Comparison of ENCODE assay signal across 8 mouse cellular contexts in genomic region chrX:51205548-51206324, GRCm38 (mm10). TPM values are rescaled to one million over a fixed set of nuclear protein-coding genes. Genes with fewer than 3 reads are reported as not detected.
DNase-seq lines count a peak whose midpoint lies in the region; ATAC-seq and TF ChIP-seq lines count a peak whose summit lies in the region.

No protein-coding gene starts in this region.

- no peaks in the 10 kb centered on the region for H3K4me1 ChIP-seq in bone marrow, adult 2 months (ENCODE audit: control insufficient read depth, insufficient read depth, low read length)
- H3K4me1 ChIP-seq in forebrain, embryonic 11.5 days (replicated peaks; ENCODE audit: control insufficient read depth, insufficient read depth, low read length): no peaks in the 10 kb centered on the region
- peaks cover 3% of the 10 kb centered on the region; the same call in 1 of the 2 replicates for H3K4me1 ChIP-seq in liver, embryonic 16.5 days (ENCODE audit: control insufficient read depth, low read depth, low read length)
- no peaks in the 10 kb centered on the region for H3K4me1 ChIP-seq in neural tube, embryonic 11.5 days (ENCODE audit: control insufficient read depth, insufficient read depth, low read length)

- peak overlapping the region; percentile 82 for H3K27ac ChIP-seq in bone marrow, adult 2 months (ENCODE audit: control insufficient read depth, insufficient read depth, low read depth, low read length, poor library complexity)
- H3K27ac ChIP-seq in forebrain, embryonic 11.5 days (ENCODE audit: low read depth, low read length): no peak overlapping the region
- peak overlapping the region; percentile 79; the same call in 1 of the 2 replicates for H3K27ac ChIP-seq in liver, embryonic 16.5 days (ENCODE audit: low read length)
- no peak overlapping the region for H3K27ac ChIP-seq in neural tube, embryonic 11.5 days (ENCODE audit: low read depth, low read length)

- peak overlapping the region; percentile 64 for H3K9ac ChIP-seq in forebrain, embryonic 11.5 days (ENCODE audit: low read length)
- H3K9ac ChIP-seq in liver, embryonic 16.5 days (ENCODE audit: low read depth, low read length): peak overlapping the region; percentile 68
- H3K9ac ChIP-seq in neural tube, embryonic 11.5 days (ENCODE audit: low read length): peak overlapping the region; percentile 54

- H3K4me2 ChIP-seq in forebrain, embryonic 11.5 days (ENCODE audit: low read depth, low read length, severe bottlenecking): peak overlapping the region; percentile 63
- peak overlapping the region; percentile 73 for H3K4me2 ChIP-seq in liver, embryonic 16.5 days (ENCODE audit: low read depth, low read length)
- H3K4me2 ChIP-seq in neural tube, embryonic 11.5 days (ENCODE audit: low read depth): peak overlapping the region; percentile 64

- H3K9me3 ChIP-seq in forebrain, embryonic 11.5 days (ENCODE audit: control insufficient read depth, low read length): no peaks in the 10 kb centered on the region
- H3K9me3 ChIP-seq in liver, embryonic 16.5 days (replicated peaks; ENCODE audit: control insufficient read depth, low read length): no peaks in the 10 kb centered on the region
- no peaks in the 10 kb centered on the region for H3K9me3 ChIP-seq in neural tube, embryonic 11.5 days (ENCODE audit: control insufficient read depth, low read length)

- DNase-seq in cerebellum, adult 11 months: peak; percentile 2
- DNase-seq in cerebellum, adult 9-10 months: no peak
- DNase-seq in forebrain, embryonic 11.5 days (ENCODE audit: low spot score): peak; percentile 81
- peak; percentile 77 for DNase-seq in induced T-regulatory cell, adult 2 months (ENCODE audit: low read depth)
- peak; percentile 67 for DNase-seq in neural tube, embryonic 11.5 days (ENCODE audit: low spot score)
- peak; percentile 71 for DNase-seq in thymus, postnatal 25 days

- WGBS in bone marrow, adult 2 months: 16% methylated on average over 76 of the region's 79 CpGs
- 22% methylated on average over 63 of the region's 79 CpGs for WGBS in forebrain, embryonic 11.5 days
- 16% methylated on average over 69 of the region's 79 CpGs for WGBS in liver, embryonic 16.5 days (ENCODE audit: insufficient replicate concordance)
- 23% methylated on average over 66 of the region's 79 CpGs for WGBS in neural tube, embryonic 11.5 days

- peak overlapping the region; percentile 81 for H3K4me3 ChIP-seq in bone marrow, adult 2 months (replicated peaks; ENCODE audit: control insufficient read depth, low read depth, low read length)
- peak overlapping the region; percentile 48 for H3K4me3 ChIP-seq in forebrain, embryonic 11.5 days (ENCODE audit: low read depth, low read length)
- peak overlapping the region; percentile 71 for H3K4me3 ChIP-seq in liver, embryonic 16.5 days (ENCODE audit: low read depth, low read length)
- H3K4me3 ChIP-seq in neural tube, embryonic 11.5 days (ENCODE audit: low read depth, low read length): peak overlapping the region; percentile 49

- peaks cover 3% of the 10 kb centered on the region; the same call in 1 of the 2 replicates for H3K27me3 ChIP-seq in forebrain, embryonic 11.5 days (ENCODE audit: control insufficient read depth, insufficient read depth, low read length)
- peaks cover 4% of the 10 kb centered on the region; the same call in 1 of the 2 replicates for H3K27me3 ChIP-seq in liver, embryonic 16.5 days (ENCODE audit: control insufficient read depth, insufficient read depth, low read depth, low read length)
- peaks cover 7% of the 10 kb centered on the region for H3K27me3 ChIP-seq in neural tube, embryonic 11.5 days (ENCODE audit: control insufficient read depth, insufficient read depth, low read length)

- TF ChIP-seq CTCF in bone marrow, adult 2 months (IDR thresholded peaks at IDR 0.05; ENCODE audit: control insufficient read depth, insufficient read depth, low read length): no peak

- H3K36me3 ChIP-seq in forebrain, embryonic 11.5 days (ENCODE audit: control insufficient read depth, insufficient read depth, low read length): no peaks in the 10 kb centered on the region
- no peaks in the 10 kb centered on the region for H3K36me3 ChIP-seq in liver, embryonic 16.5 days (ENCODE audit: control insufficient read depth, insufficient read depth)
- H3K36me3 ChIP-seq in neural tube, embryonic 11.5 days (ENCODE audit: control insufficient read depth, insufficient read depth, low read length): no peaks in the 10 kb centered on the region

- TF ChIP-seq POLR2A in bone marrow, adult 2 months (IDR thresholded peaks at IDR 0.05; ENCODE audit: borderline replicate concordance, control insufficient read depth, low read depth, low read length): no peak

- ATAC-seq in forebrain, embryonic 11.5 days (replicated peaks; ENCODE audit: low FRiP score): peak; percentile 78
- peak; percentile 59 for ATAC-seq in liver, embryonic 16.5 days (ENCODE audit: low read depth)
- ATAC-seq in neural tube, embryonic 11.5 days (ENCODE audit: insufficient read depth, low FRiP score, low TSS enrichment): peak; percentile 71

RNA-seq across cellular contexts. Expression of gene Mbnl3, which starts 0.6 kb away (rescaled TPM):
- polyA plus RNA-seq in bone marrow, adult 2 months (2011; ENCODE audit: insufficient read depth, insufficient read length, low replicate concordance, missing spikeins): 3.3 and 8.2 TPM in 2 replicates
- polyA plus RNA-seq in forebrain, embryonic 11.5 days (2014; fragmentation: Nextera tagmentation; extraction: Ambion mirVana): 6.9 and 7.2 TPM in 2 replicates
- polyA plus RNA-seq in liver, embryonic 16.5 days (2015; fragmentation: Nextera tagmentation; extraction: Ambion mirVana): 5.5 and 5.9 TPM in 2 replicates
- polyA plus RNA-seq in neural tube, embryonic 11.5 days (2014; fragmentation: Nextera tagmentation; extraction: Ambion mirVana): 4.8 and 5.6 TPM in 2 replicates

Comparison
In these comparisons a context has a peak if more than half of its experiments do, and no peak if none do; other contexts are left out.
1. H3K27ac ChIP-seq: peak in bone marrow, adult 2 months (single experiment) and liver, embryonic 16.5 days (single experiment); none in forebrain, embryonic 11.5 days (single experiment) and neural tube, embryonic 11.5 days (single experiment).
2. Peak in every context shown above with its lines, with median percentiles within 50 percentile points of each other: H3K4me3 ChIP-seq, ATAC-seq, H3K4me2 ChIP-seq and H3K9ac ChIP-seq.